Mouse (Mus musculus): Measurements from ENCODE around the gene Nr4a2. TPM values are rescaled to one million over a fixed set of nuclear protein-coding genes. Genes with fewer than 3 reads are reported as not detected.

The Nr4a2 gene
- total and polyA plus RNA-seq, 2 experiments from 2014 or later = 26.4 to 59.4 TPM

- under 1% methylated on average over 23 of the region's 28 CpGs for WGBS
- peak overlapping the region; percentile 75 for H3K4me3 ChIP-seq (ENCODE audit: low read depth, low read length)
- no peak for TF ChIP-seq CTCF (IDR thresholded peaks at IDR 0.05; ENCODE audit: low read depth)
- H3K36me3 ChIP-seq (ENCODE audit: insufficient read depth) = no peaks in the 10 kb centered on the region
- 0 out of 2 replicates have a peak overlapping the region, but pooled peaks have one; percentile 35 for H3K27ac ChIP-seq (ENCODE audit: low read depth, low read length)
- peak overlapping the region; percentile 53; the same call in 1 of the 2 replicates for H3K9ac ChIP-seq
- peak; percentile 8; the same call in 1 of the 2 replicates for ATAC-seq
- H3K4me1 ChIP-seq (ENCODE audit: insufficient read depth) = peaks cover 13% of the 10 kb centered on the region; the same call in 1 of the 2 replicates
- no peaks in the 10 kb centered on the region for H3K9me3 ChIP-seq (ENCODE audit: low read length)
- H3K4me2 ChIP-seq (ENCODE audit: low read depth) = peak overlapping the region; percentile 99
- peaks cover 26% of the 10 kb centered on the region for H3K27me3 ChIP-seq (ENCODE audit: insufficient read depth, low read length)
- DNase-seq = peak; percentile 54
These were observed 7.9 kb downstream of the Nr4a2 start for GRCm38 (mm10) chr2:57115864-57116365.

- Histone ChIP-seq H3K27me3 (ENCODE audit: insufficient read depth, low read length) (peaks cover 27% of the 10 kb centered on the region), H3K27ac (ENCODE audit: low read depth, low read length) (0 out of 2 replicates have a peak overlapping the region, but pooled peaks have one; percentile 35), H3K4me2 (ENCODE audit: low read depth) (peak overlapping the region; percentile 99)
These were observed 8.5 kb downstream of the Nr4a2 start for GRCm38 (mm10) chr2:57115181-57115863.

GRCm38 (mm10) chr2:57114211-57115151 lies 9.3 kb downstream of the Nr4a2 start:
- Histone ChIP-seq H3K36me3 (ENCODE audit: insufficient read depth) (no peaks in the 10 kb centered on the region), H3K4me3 (ENCODE audit: low read depth, low read length) (peak overlapping the region; percentile 75), H3K9me3 (ENCODE audit: low read length) (no peaks in the 10 kb centered on the region), H3K27ac (ENCODE audit: low read depth, low read length) (peak overlapping the region; percentile 55), H3K4me1 (ENCODE audit: insufficient read depth) (peaks cover 13% of the 10 kb centered on the region; the same call in 1 of the 2 replicates), H3K9ac (peak overlapping the region; percentile 53), H3K4me2 (ENCODE audit: low read depth) (peak overlapping the region; percentile 99), H3K27me3 (ENCODE audit: insufficient read depth, low read length) (peaks cover 35% of the 10 kb centered on the region)
- ATAC-seq (peak; percentile 81), DNase-seq (peak; percentile 84)
- 3% methylated on average over 76 of the region's 88 CpGs for WGBS
- peak; percentile 15; the same call in 1 of the 2 replicates for TF ChIP-seq CTCF (IDR thresholded peaks at IDR 0.05; ENCODE audit: low read depth)

More at GRCm38 (mm10) chr2:57115181-57115863, 8.5 kb downstream of the Nr4a2 start:
- WGBS = under 1% methylated on average over 25 of the region's 25 CpGs
- Histone ChIP-seq H3K9me3 (ENCODE audit: low read length) (no peaks in the 10 kb centered on the region), H3K9ac (peak overlapping the region; percentile 53), H3K36me3 (ENCODE audit: insufficient read depth) (no peaks in the 10 kb centered on the region), H3K4me1 (ENCODE audit: insufficient read depth) (peaks cover 13% of the 10 kb centered on the region; the same call in 1 of the 2 replicates), H3K4me3 (ENCODE audit: low read depth, low read length) (peak overlapping the region; percentile 75)
- ATAC-seq = no peak
- no peak for TF ChIP-seq CTCF (IDR thresholded peaks at IDR 0.05; ENCODE audit: low read depth)
- DNase-seq = no peak

GRCm38 (mm10) chr2:57113431-57113830 lies 10.4 kb downstream of the Nr4a2 start:
- H3K27ac ChIP-seq (ENCODE audit: low read depth, low read length) = no peak overlapping the region
- peaks cover 13% of the 10 kb centered on the region; the same call in 1 of the 2 replicates for H3K4me1 ChIP-seq (ENCODE audit: insufficient read depth)
- 43% methylated on average over 5 of the region's 5 CpGs for WGBS
- peak overlapping the region; percentile 53; the same call in 1 of the 2 replicates for H3K9ac ChIP-seq
- TF ChIP-seq CTCF (IDR thresholded peaks at IDR 0.05; ENCODE audit: low read depth) = no peak
- DNase-seq (no peak), ATAC-seq (no peak)
- H3K27me3 ChIP-seq (ENCODE audit: insufficient read depth, low read length) = peaks cover 45% of the 10 kb centered on the region
- H3K4me3 ChIP-seq (ENCODE audit: low read depth, low read length) = peak overlapping the region; percentile 75
- H3K36me3 ChIP-seq (ENCODE audit: insufficient read depth) = no peaks in the 10 kb centered on the region
- H3K4me2 ChIP-seq (ENCODE audit: low read depth) = peak overlapping the region; percentile 99; the same call in 1 of the 2 replicates
- H3K9me3 ChIP-seq (ENCODE audit: low read length) = no peaks in the 10 kb centered on the region

GRCm38 (mm10) chr2:57112949-57113348 lies 10.9 kb downstream of the Nr4a2 start:
- H3K27me3 ChIP-seq (ENCODE audit: insufficient read depth, low read length) = peaks cover 50% of the 10 kb centered on the region
- H3K4me3 ChIP-seq (ENCODE audit: low read depth, low read length) = peak overlapping the region; percentile 75; the same call in 1 of the 2 replicates
- no peak overlapping the region for H3K4me2 ChIP-seq (ENCODE audit: low read depth)
- WGBS = 53% methylated on average over 6 of the region's 6 CpGs
- H3K4me1 ChIP-seq (ENCODE audit: insufficient read depth) = peaks cover 13% of the 10 kb centered on the region; the same call in 1 of the 2 replicates
- H3K27ac ChIP-seq (ENCODE audit: low read depth, low read length) = no peak overlapping the region
- TF ChIP-seq CTCF (IDR thresholded peaks at IDR 0.05; ENCODE audit: low read depth) = no peak
- H3K9ac ChIP-seq = no peak overlapping the region
- H3K9me3 ChIP-seq (ENCODE audit: low read length) = no peaks in the 10 kb centered on the region
- no peaks in the 10 kb centered on the region for H3K36me3 ChIP-seq (ENCODE audit: insufficient read depth)
- DNase-seq = no peak
- no peak for ATAC-seq

- H3K4me3 ChIP-seq (ENCODE audit: low read depth, low read length) = peak overlapping the region; percentile 75
- peaks cover 12% of the 10 kb centered on the region; the same call in 1 of the 2 replicates for H3K4me1 ChIP-seq (ENCODE audit: insufficient read depth)
- no peak for ATAC-seq
- peaks cover 55% of the 10 kb centered on the region for H3K27me3 ChIP-seq (ENCODE audit: insufficient read depth, low read length)
- no peak; the same call in 1 of the 2 replicates for TF ChIP-seq CTCF (IDR thresholded peaks at IDR 0.05; ENCODE audit: low read depth)
- no peaks in the 10 kb centered on the region for H3K36me3 ChIP-seq (ENCODE audit: insufficient read depth)
- H3K27ac ChIP-seq (ENCODE audit: low read depth, low read length) = no peak overlapping the region
- 17% methylated on average over 38 of the region's 38 CpGs for WGBS
- H3K9ac ChIP-seq = 0 out of 2 replicates have a peak overlapping the region, but pooled peaks have one; percentile 14
- H3K4me2 ChIP-seq (ENCODE audit: low read depth) = peak overlapping the region; percentile 27; the same call in 1 of the 2 replicates
- no peaks in the 10 kb centered on the region for H3K9me3 ChIP-seq (ENCODE audit: low read length)
- DNase-seq = no peak
These were observed 11.8 kb downstream of the Nr4a2 start for GRCm38 (mm10) chr2:57111791-57112538.

Measured in forebrain, postnatal 0 days (tissue).